Mouse (Mus musculus) heart, postnatal 0 days (tissue): ENCODE data around the gene Foxa1. TPM values are rescaled to one million over a fixed set of nuclear protein-coding genes. Genes with fewer than 3 reads are reported as not detected.

ENCODE experiments used
- ATAC-seq: fragments of 200-750 bp; cut with Nextera tagmentation; 2 replicates; pipeline ENCODE4 v1.8.0; 2017; ENCODE audit warnings: low read depth, moderate number of reproducible peaks, moderate library complexity; ENCODE audit not compliant: insufficient read depth
- DNase-seq: peaks from one replicate; pipeline ENCODE4 v3.0.0-alpha.2; 2016; ENCODE audit warnings: low spot score
- H3K27ac ChIP-seq: fragments of 300-500 bp; sonication (generic); 2 replicates; pipeline ENCODE4 v1.5.1; 2014; ENCODE audit warnings: low read depth, mild to moderate bottlenecking
- H3K27me3 ChIP-seq: fragments of 300-500 bp; sonication (generic); 2 replicates; pipeline ENCODE4 v1.6.1; 2014; ENCODE audit warnings: low read length, mixed read lengths; ENCODE audit not compliant: control insufficient read depth, insufficient read depth
- H3K36me3 ChIP-seq: fragments of 300-500 bp; sonication (generic); replicated peaks from 2 replicates; pipeline ENCODE4 v1.6.1; 2014; ENCODE audit warnings: low read length, mixed read lengths; ENCODE audit not compliant: control insufficient read depth, insufficient read depth
- H3K4me1 ChIP-seq: fragments of 300-500 bp; sonication (generic); 2 replicates; pipeline ENCODE4 v1.6.1; 2014; ENCODE audit warnings: antibody characterized with exemption; ENCODE audit not compliant: control insufficient read depth, insufficient read depth
- H3K4me2 ChIP-seq: fragments of 300-500 bp; sonication (generic); 2 replicates; pipeline ENCODE4 v1.6.1; 2014; ENCODE audit warnings: low read depth, mild to moderate bottlenecking, low read length, moderate library complexity
- H3K4me3 ChIP-seq: fragments of 300-500 bp; sonication (generic); 2 replicates; pipeline ENCODE4 v1.5.1; 2014; ENCODE audit warnings: low read depth, low read length
- H3K9ac ChIP-seq: fragments of 300-500 bp; sonication (generic); replicated peaks from 2 replicates; pipeline ENCODE4 v1.6.1; 2014; ENCODE audit warnings: low read depth, low read length, mixed read lengths
- H3K9me3 ChIP-seq: fragments of 300-500 bp; sonication (generic); replicated peaks from 2 replicates; pipeline ENCODE4 v1.6.1; 2016; ENCODE audit warnings: low read length; ENCODE audit not compliant: control insufficient read depth
- CTCF ChIP-seq: IDR thresholded peaks from 2 replicates; pipeline ENCODE4 v1.5.1; 2016; ENCODE audit warnings: antibody characterized with exemption, control low read depth, low read depth
- EP300 ChIP-seq: IDR thresholded peaks from 2 replicates; pipeline ENCODE4 v1.6.1; 2016; ENCODE audit warnings: antibody characterized with exemption, low read depth
- WGBS: fragments of 180-500 bp; shearing (Covaris S2); extraction: QIAGEN DNeasy Blood & Tissue Kit; methylation state at CpG from one replicate; pipeline ENCODE4 v1.1.7; 2014; 5-methylcytosine and 5-hydroxymethylcytosine counted together
- polyA plus RNA-seq: library from polyadenylated mRNA; unstranded; fragments of >200 nt; fragmentation: Nextera tagmentation; extraction: Ambion mirVana; gene quantifications from 2 replicates; pipeline ENCODE4 v1.2.1, GENCODE M21; 2015
- total RNA-seq: library from RNA; depleted of rRNA; stranded (reverse); fragments of >200 nt; gene quantifications from 2 replicates; pipeline ENCODE4 v1.2.3, GENCODE M21; 2014; ENCODE audit warnings: low replicate concordance; rRNA removed

Foxa1 gene
- total and polyA plus RNA-seq, 2 experiments from 2014 or later = 1.6 TPM; not detected in 1

DNA sequence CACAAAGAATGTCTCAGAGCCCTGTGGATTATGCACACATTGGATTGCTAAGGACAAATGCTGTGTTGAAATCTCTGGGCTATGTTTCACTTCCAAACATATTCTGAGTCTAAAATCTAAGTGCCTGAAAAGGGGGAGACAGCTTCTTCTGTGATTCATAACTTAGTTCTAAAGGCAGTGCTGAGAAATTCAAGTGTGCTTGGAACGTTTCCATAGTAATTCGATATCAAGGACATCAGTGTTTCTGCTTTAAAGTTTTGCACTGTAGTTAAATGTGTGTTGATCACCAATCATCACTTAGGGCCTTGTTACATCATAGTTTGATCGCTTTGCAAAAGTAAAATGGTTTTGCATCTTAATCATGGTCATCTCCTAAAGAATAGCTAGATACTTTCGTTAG, 37.0 kb downstream of the Foxa1 start:
- no peak overlapping the region for H3K4me2 ChIP-seq
- H3K9ac ChIP-seq = no peak overlapping the region
- no peaks in the 10 kb centered on the region for H3K9me3 ChIP-seq
- H3K27me3 ChIP-seq = no peaks in the 10 kb centered on the region
- DNase-seq (no peak), ATAC-seq (no peak)
- no peaks in the 10 kb centered on the region for H3K36me3 ChIP-seq
- H3K27ac ChIP-seq = no peak overlapping the region
- WGBS = 68% methylated on average over 4 of the region's 4 CpGs
- H3K4me1 ChIP-seq = no peaks in the 10 kb centered on the region
- no peak for TF ChIP-seq CTCF
- no peak for TF ChIP-seq EP300
- no peak overlapping the region for H3K4me3 ChIP-seq

DNA sequence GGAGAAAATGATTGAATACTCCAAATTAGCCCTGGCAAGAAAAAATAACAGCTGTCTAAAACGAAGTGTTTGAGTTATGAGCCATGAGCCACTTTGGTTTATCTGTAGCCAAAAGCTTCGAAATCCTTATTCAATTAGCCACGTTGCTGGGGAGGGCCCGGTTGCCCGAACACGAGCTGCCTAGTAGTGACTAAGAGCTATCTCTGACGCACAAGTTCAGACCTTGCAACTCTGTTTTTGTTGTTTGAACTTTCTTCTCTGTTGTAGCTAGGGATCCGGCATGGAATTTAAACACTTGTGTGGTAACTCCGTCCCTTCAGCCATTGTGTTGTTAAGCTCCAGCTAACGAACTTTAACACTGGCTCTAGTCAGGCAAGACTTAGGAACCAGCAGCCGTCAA, 37.8 kb downstream of the Foxa1 start:
- TF ChIP-seq EP300 (no peak), CTCF (no peak)
- H3K4me3 ChIP-seq = no peak overlapping the region
- no peaks in the 10 kb centered on the region for H3K4me1 ChIP-seq
- H3K27ac ChIP-seq = no peak overlapping the region
- H3K36me3 ChIP-seq = no peaks in the 10 kb centered on the region
- 55% methylated on average over 11 of the region's 11 CpGs for WGBS
- H3K9me3 ChIP-seq = no peaks in the 10 kb centered on the region
- H3K4me2 ChIP-seq = no peak overlapping the region
- H3K9ac ChIP-seq = no peak overlapping the region
- DNase-seq (no peak), ATAC-seq (no peak)
- no peaks in the 10 kb centered on the region for H3K27me3 ChIP-seq

DNA sequence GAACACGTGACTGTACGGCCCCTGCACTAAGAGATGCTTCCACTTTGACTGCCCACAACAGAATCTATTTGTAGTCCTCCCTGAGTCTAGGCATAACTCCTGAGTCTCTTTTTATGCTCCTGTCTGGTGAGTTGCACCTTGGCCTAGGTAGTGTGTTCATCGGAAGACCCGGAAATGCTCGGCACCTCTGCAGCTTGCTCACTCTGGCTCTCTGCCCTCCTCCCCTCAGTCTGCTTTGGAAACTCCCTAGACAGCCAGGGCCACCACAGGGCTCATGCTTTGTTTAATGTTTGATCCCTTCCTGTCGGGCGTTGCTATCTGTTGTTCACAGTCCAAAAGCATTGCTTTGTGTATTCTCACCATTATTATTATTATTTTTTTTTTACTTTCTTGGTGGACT, 41.4 kb downstream of the Foxa1 start:
- no peak for TF ChIP-seq CTCF
- no peak for TF ChIP-seq EP300
- no peaks in the 10 kb centered on the region for H3K4me1 ChIP-seq
- WGBS = 68% methylated on average over 7 of the region's 7 CpGs
- H3K27ac ChIP-seq = no peak overlapping the region
- DNase-seq = no peak
- no peaks in the 10 kb centered on the region for H3K9me3 ChIP-seq
- H3K9ac ChIP-seq = no peak overlapping the region
- H3K36me3 ChIP-seq = no peaks in the 10 kb centered on the region
- no peaks in the 10 kb centered on the region for H3K27me3 ChIP-seq
- no peak overlapping the region for H3K4me3 ChIP-seq
- H3K4me2 ChIP-seq = no peak overlapping the region
- no peak for ATAC-seq

DNA sequence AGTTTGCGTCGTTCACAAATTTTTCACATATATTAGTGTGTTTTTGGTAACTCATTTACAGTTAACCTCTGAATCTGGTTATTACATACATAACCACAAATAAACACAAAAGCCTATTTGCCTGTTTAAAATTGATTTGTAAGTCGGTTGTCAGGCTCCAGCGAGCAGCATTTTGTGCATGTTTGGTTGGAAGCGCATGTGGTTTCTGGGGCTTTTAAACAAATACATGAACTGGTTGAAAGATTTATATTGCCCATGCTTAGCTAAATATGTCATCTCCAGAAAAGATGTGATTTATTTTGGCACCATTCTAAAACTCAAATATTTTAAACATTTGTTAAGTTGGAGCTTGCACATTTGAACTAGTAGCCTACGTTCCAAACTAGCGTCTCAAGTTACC, 46.5 kb downstream of the Foxa1 start:
- no peak for TF ChIP-seq EP300
- no peak for TF ChIP-seq CTCF
- H3K9ac ChIP-seq = no peak overlapping the region
- H3K27me3 ChIP-seq = no peaks in the 10 kb centered on the region
- ATAC-seq (no peak), DNase-seq (no peak)
- H3K27ac ChIP-seq = no peak overlapping the region
- H3K9me3 ChIP-seq = no peaks in the 10 kb centered on the region
- no peaks in the 10 kb centered on the region for H3K4me1 ChIP-seq
- H3K36me3 ChIP-seq = no peaks in the 10 kb centered on the region
- no peak overlapping the region for H3K4me2 ChIP-seq
- WGBS = 79% methylated on average over 7 of the region's 7 CpGs
- H3K4me3 ChIP-seq = no peak overlapping the region

DNA sequence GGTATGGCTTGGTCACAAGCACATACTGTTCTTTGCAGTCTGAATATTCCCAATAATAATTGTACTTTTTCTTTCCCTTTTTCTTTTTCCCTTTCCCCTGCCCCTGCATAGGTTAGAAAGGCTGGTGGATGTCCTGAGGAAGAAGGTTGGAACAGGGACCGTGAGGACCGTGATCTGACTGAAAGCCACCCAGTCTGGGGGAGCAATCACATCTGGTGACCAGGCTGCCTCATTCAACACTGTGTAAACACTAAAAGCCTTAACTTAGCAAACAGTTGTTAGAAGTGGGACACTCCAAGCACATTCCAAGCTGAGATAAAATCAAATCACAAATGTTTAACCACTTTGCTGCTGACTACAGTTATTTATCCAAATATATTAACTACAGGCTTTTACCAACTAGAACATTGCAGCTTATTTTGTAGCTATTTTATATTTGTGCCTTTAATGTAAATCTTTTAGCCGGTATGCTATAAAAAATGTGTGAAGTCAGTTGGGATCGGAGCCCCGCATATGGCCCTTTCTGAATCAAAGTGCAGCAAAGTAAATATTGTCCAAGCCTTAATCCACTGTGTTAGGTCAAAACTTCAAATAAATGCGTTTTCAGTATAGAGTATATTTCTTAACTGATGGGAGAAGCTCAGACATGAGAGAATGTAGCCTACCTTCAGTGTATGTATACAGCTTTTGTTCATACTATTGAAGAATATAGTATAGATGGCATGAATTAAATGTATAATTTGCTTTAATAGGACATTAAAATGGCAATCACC, 50.2 kb downstream of the Foxa1 start:
- no peaks in the 10 kb centered on the region for H3K4me1 ChIP-seq
- H3K9ac ChIP-seq = no peak overlapping the region
- no peak overlapping the region for H3K27ac ChIP-seq
- no peaks in the 10 kb centered on the region for H3K36me3 ChIP-seq
- no peak for ATAC-seq
- H3K4me2 ChIP-seq = no peak overlapping the region
- TF ChIP-seq CTCF = no peak
- no peak for TF ChIP-seq EP300
- H3K9me3 ChIP-seq = no peaks in the 10 kb centered on the region
- DNase-seq = no peak
- 66% methylated on average over 6 of the region's 6 CpGs for WGBS
- H3K4me3 ChIP-seq = no peak overlapping the region
- no peaks in the 10 kb centered on the region for H3K27me3 ChIP-seq

Other genes with a start within 250 kb of the Foxa1 start
- 0.15 TPM in 1 of 2 replicates, not detected in the other for gene Ttc6, start 17.2 kb upstream of the Foxa1 start, total RNA-seq
- gene Ttc6, start 17.2 kb upstream of the Foxa1 start, polyA plus RNA-seq = 0.01 TPM in 1 of 2 replicates, not detected in the other